Mouse (Mus musculus): ENCODE data around the gene Srf. TPM values are rescaled to one million over a fixed set of nuclear protein-coding genes. Genes with fewer than 3 reads are reported as not detected.

The Srf gene
- polyA plus RNA-seq, 1 experiment from 2014 or later = 9.2 TPM

DNA sequence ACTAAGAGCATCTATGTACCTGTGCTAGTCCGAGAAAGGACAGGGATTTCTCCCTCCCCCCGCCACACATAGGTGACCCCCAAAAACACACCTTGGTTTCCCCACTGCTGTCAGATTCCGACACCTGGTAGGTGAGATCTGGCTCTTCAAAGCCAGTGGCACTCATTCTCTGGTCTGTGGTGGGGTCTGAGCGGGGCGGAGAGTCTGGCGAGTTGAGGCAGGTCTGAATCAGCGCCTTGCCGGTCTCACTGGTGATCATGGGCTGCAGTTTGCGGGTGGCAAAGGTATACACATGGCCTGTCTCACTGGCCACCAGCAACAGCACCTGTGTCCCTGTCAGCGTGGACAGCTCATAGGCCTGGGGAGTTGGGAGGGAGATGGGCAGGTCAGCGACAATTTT, 2.5 kb downstream of the Srf start:
- DNase-seq (ENCODE audit: low spot score) (no peak), ATAC-seq (replicated peaks; ENCODE audit: low FRiP score) (no peak)
- WGBS = 58% methylated on average over 11 of the region's 11 CpGs
- Histone ChIP-seq H3K9me3 (ENCODE audit: control insufficient read depth, low read length) (no peaks in the 10 kb centered on the region), H3K4me3 (ENCODE audit: low read depth, low read length) (peak overlapping the region; percentile 90), H3K27ac (ENCODE audit: low read depth, low read length) (no peak overlapping the region), H3K9ac (ENCODE audit: low read depth, low read length) (no peak overlapping the region), H3K36me3 (ENCODE audit: control insufficient read depth, insufficient read depth, low read length) (peaks cover 25% of the 10 kb centered on the region), H3K4me1 (replicated peaks; ENCODE audit: control insufficient read depth, insufficient read depth, low read length) (peaks cover 32% of the 10 kb centered on the region), H3K27me3 (replicated peaks; ENCODE audit: control insufficient read depth, insufficient read depth, low read length) (no peaks in the 10 kb centered on the region), H3K4me2 (peak overlapping the region; percentile 97)

DNA sequence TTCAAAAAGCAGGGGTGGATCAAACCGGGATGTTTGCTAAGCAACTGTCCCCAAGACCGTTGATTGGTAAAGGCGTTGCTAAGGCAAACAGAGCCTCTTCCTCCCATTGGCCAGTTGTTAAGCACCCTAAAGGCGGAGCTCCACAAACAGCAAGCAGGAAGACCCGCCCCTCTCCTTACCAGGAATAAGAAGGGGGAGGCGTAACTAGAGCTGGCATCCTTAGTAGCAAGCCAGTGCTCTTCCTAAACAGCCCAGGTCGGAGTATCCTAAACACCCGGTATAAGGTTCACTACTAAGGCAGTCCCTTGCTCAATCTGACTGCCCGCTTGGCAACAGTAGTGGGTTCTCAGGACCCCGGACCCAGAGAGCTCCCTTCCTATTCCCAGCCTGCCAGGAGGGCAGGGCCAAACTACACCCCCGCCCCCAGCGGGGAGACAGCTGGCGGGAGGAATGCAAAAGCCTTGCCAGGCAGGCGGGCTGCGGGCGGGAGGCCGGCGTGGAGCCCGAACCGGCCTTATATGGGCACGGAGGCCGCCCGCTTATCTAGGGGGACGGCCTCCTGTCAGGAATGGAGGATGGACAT, 3.0 kb downstream of the Srf start:
- H3K4me2 ChIP-seq = peak overlapping the region; percentile 97
- WGBS = 14% methylated on average over 24 of the region's 24 CpGs
- no peak overlapping the region for H3K9ac ChIP-seq (ENCODE audit: low read depth, low read length)
- H3K36me3 ChIP-seq (ENCODE audit: control insufficient read depth, insufficient read depth, low read length) = peaks cover 27% of the 10 kb centered on the region
- no peaks in the 10 kb centered on the region for H3K27me3 ChIP-seq (replicated peaks; ENCODE audit: control insufficient read depth, insufficient read depth, low read length)
- ATAC-seq (replicated peaks; ENCODE audit: low FRiP score) (peak; percentile 44), DNase-seq (ENCODE audit: low spot score) (peak; percentile 70)
- no peaks in the 10 kb centered on the region for H3K9me3 ChIP-seq (ENCODE audit: control insufficient read depth, low read length)
- H3K27ac ChIP-seq (ENCODE audit: low read depth, low read length) = no peak overlapping the region
- H3K4me3 ChIP-seq (ENCODE audit: low read depth, low read length) = peak overlapping the region; percentile 90
- H3K4me1 ChIP-seq (replicated peaks; ENCODE audit: control insufficient read depth, insufficient read depth, low read length) = peaks cover 32% of the 10 kb centered on the region

DNA sequence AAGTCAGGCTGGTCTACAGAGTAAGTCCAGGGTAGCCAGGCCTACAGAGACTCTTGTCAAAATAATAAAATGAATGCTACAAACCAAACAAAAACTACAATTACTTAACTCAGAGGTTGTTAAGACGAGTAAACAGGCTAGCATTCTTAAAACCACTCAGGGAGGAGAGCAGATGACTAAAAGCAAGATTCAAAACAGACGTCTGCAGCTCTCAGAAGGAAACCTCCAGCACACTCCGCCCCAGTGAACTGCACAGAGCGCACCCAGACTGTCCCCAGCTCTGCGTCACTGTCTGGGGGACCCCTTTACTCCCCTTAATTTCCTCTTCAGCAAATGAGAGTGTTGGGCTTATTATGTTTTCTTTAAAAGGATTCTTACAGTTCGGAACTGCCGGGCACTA, 3.8 kb downstream of the Srf start:
- no peaks in the 10 kb centered on the region for H3K9me3 ChIP-seq (ENCODE audit: control insufficient read depth, low read length)
- ATAC-seq (replicated peaks; ENCODE audit: low FRiP score) (no peak), DNase-seq (ENCODE audit: low spot score) (no peak)
- H3K4me2 ChIP-seq = no peak overlapping the region
- WGBS = 90% methylated on average over 7 of the region's 7 CpGs
- H3K27me3 ChIP-seq (replicated peaks; ENCODE audit: control insufficient read depth, insufficient read depth, low read length) = peaks cover 4% of the 10 kb centered on the region
- H3K9ac ChIP-seq (ENCODE audit: low read depth, low read length) = no peak overlapping the region
- H3K36me3 ChIP-seq (ENCODE audit: control insufficient read depth, insufficient read depth, low read length) = peaks cover 27% of the 10 kb centered on the region
- no peak overlapping the region for H3K4me3 ChIP-seq (ENCODE audit: low read depth, low read length)
- H3K27ac ChIP-seq (ENCODE audit: low read depth, low read length) = no peak overlapping the region
- peaks cover 34% of the 10 kb centered on the region for H3K4me1 ChIP-seq (replicated peaks; ENCODE audit: control insufficient read depth, insufficient read depth, low read length)

DNA sequence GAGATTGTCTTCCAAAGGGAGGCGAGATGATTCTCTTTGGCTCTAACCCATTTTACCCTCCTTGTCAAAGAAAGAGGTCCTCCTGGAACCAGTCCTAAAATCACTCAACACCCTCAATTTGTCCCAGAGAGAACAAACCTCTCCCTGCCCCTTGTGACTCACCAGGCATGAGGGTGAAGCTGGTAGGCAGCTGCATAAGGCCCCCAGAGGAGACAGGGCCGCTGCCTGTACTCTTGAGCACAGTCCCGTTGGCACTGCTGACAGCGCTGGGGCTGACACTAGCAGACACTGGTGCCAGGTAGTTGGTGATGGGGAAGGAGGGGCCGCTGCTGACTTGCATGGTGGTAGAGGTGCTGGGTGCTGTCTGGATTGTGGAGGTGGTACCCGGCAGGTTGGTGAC, 4.6 kb downstream of the Srf start:
- peaks cover 11% of the 10 kb centered on the region for H3K27me3 ChIP-seq (replicated peaks; ENCODE audit: control insufficient read depth, insufficient read depth, low read length)
- no peak overlapping the region for H3K27ac ChIP-seq (ENCODE audit: low read depth, low read length)
- no peak overlapping the region for H3K4me3 ChIP-seq (ENCODE audit: low read depth, low read length)
- DNase-seq (ENCODE audit: low spot score) (no peak), ATAC-seq (replicated peaks; ENCODE audit: low FRiP score) (no peak)
- no peak overlapping the region for H3K9ac ChIP-seq (ENCODE audit: low read depth, low read length)
- 92% methylated on average over 6 of the region's 6 CpGs for WGBS
- no peaks in the 10 kb centered on the region for H3K9me3 ChIP-seq (ENCODE audit: control insufficient read depth, low read length)
- H3K4me2 ChIP-seq = no peak overlapping the region
- peaks cover 27% of the 10 kb centered on the region for H3K36me3 ChIP-seq (ENCODE audit: control insufficient read depth, insufficient read depth, low read length)
- H3K4me1 ChIP-seq (replicated peaks; ENCODE audit: control insufficient read depth, insufficient read depth, low read length) = peaks cover 38% of the 10 kb centered on the region

DNA sequence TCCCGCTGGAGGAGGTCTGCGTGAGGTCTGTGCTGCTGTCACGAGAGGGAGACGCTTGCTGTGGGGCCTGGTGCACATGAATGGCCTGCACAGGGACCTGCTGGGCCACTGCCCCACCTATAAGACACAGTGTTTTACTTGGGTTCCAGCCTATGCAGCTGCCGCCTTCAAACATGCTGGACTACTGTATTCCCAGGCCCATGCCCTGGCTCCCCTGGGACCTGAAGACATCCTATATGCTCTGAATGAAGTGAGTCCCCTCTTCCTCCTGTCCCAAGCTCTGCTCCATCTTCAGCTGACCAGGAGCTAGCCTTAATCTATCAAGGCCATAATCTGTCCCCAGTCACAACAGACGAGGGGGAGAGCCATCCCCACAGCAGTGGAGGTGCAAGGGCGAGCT, 5.1 kb downstream of the Srf start:
- H3K9ac ChIP-seq (ENCODE audit: low read depth, low read length) = no peak overlapping the region
- no peak overlapping the region for H3K4me2 ChIP-seq
- no peak overlapping the region for H3K4me3 ChIP-seq (ENCODE audit: low read depth, low read length)
- WGBS = 87% methylated on average over 7 of the region's 7 CpGs
- no peak for ATAC-seq (replicated peaks; ENCODE audit: low FRiP score)
- H3K4me1 ChIP-seq (replicated peaks; ENCODE audit: control insufficient read depth, insufficient read depth, low read length) = peaks cover 41% of the 10 kb centered on the region
- no peak for DNase-seq (ENCODE audit: low spot score)
- H3K9me3 ChIP-seq (ENCODE audit: control insufficient read depth, low read length) = no peaks in the 10 kb centered on the region
- H3K27me3 ChIP-seq (replicated peaks; ENCODE audit: control insufficient read depth, insufficient read depth, low read length) = peaks cover 16% of the 10 kb centered on the region
- H3K36me3 ChIP-seq (ENCODE audit: control insufficient read depth, insufficient read depth, low read length) = peaks cover 27% of the 10 kb centered on the region
- H3K27ac ChIP-seq (ENCODE audit: low read depth, low read length) = no peak overlapping the region

DNA sequence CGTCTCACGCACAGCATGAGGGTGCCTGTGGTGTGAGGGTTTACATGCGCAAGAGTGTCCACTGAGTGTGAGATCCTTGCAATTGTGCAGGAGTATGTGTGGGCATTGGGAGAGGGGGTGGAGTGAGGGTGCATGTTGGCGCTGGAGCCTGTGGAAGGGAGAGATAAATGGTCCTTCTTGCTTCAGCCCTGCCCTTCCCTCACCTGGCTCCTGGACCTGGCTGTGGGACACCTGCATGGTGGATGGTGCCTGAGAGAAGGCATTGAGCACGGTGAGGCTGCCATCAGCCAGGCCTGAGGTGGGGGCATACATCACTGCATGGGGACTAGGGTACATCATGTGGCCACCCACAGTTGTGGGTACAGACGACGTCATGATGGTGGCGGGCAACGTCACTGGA, 6.3 kb downstream of the Srf start:
- Histone ChIP-seq H3K4me3 (ENCODE audit: low read depth, low read length) (no peak overlapping the region), H3K4me2 (no peak overlapping the region), H3K27ac (ENCODE audit: low read depth, low read length) (no peak overlapping the region), H3K27me3 (replicated peaks; ENCODE audit: control insufficient read depth, insufficient read depth, low read length) (peaks cover 29% of the 10 kb centered on the region), H3K4me1 (replicated peaks; ENCODE audit: control insufficient read depth, insufficient read depth, low read length) (peaks cover 42% of the 10 kb centered on the region), H3K36me3 (ENCODE audit: control insufficient read depth, insufficient read depth, low read length) (peaks cover 27% of the 10 kb centered on the region), H3K9me3 (ENCODE audit: control insufficient read depth, low read length) (no peaks in the 10 kb centered on the region), H3K9ac (ENCODE audit: low read depth, low read length) (no peak overlapping the region)
- WGBS = 91% methylated on average over 9 of the region's 9 CpGs
- no peak for DNase-seq (ENCODE audit: low spot score)
- 0 out of 2 replicates have a peak, but pooled peaks have one; percentile 6 for ATAC-seq (replicated peaks; ENCODE audit: low FRiP score)

DNA sequence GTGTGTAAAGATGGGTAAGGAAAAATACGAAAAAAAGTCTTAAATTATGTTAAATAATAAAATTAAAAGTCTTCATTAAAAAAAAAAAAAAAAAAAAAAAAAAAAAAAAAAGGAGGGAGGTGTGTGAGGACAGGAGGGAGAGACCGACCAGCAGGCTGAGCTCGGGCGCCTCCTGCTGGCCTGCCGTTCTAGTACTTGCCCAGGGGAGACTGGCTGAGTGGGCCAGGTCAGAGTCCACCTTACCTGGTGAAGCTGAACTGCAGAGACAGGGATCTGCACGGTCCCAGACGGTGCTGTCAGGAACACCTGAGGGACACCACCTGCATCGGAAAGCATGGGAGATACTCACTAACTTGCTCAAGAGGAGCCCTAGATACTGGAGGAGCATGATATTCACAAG, 6.8 kb downstream of the Srf start:
- Histone ChIP-seq H3K4me3 (ENCODE audit: low read depth, low read length) (no peak overlapping the region), H3K36me3 (ENCODE audit: control insufficient read depth, insufficient read depth, low read length) (peaks cover 27% of the 10 kb centered on the region), H3K27me3 (replicated peaks; ENCODE audit: control insufficient read depth, insufficient read depth, low read length) (peaks cover 32% of the 10 kb centered on the region), H3K4me2 (no peak overlapping the region), H3K27ac (ENCODE audit: low read depth, low read length) (no peak overlapping the region), H3K4me1 (replicated peaks; ENCODE audit: control insufficient read depth, insufficient read depth, low read length) (peaks cover 37% of the 10 kb centered on the region), H3K9ac (ENCODE audit: low read depth, low read length) (no peak overlapping the region), H3K9me3 (ENCODE audit: control insufficient read depth, low read length) (no peaks in the 10 kb centered on the region)
- DNase-seq (ENCODE audit: low spot score) (no peak), ATAC-seq (replicated peaks; ENCODE audit: low FRiP score) (0 out of 2 replicates have a peak, but pooled peaks have one; percentile 38)
- WGBS = 44% methylated on average over 8 of the region's 8 CpGs

DNA sequence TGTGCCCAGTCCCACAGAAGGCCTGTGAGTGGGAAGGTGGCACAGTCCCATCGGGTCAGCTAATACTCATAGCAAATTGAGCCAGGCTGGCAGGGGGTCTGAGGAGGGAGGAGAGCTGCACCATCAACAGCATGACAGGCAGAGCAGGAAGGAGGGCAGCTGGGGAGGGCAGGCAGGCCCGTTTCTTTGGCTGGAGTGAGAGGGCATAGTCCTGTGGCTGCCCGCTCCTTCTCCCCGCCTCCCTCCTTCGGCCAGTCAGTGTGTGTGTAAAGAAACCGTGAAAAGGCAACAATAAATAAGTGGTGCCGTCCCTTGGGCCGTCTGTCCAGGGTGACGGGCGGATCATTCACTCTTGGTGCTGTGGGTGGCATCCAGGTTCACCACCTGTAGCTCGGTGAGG, 7.2 kb downstream of the Srf start:
- Histone ChIP-seq H3K4me2 (no peak overlapping the region), H3K27ac (ENCODE audit: low read depth, low read length) (no peak overlapping the region), H3K36me3 (ENCODE audit: control insufficient read depth, insufficient read depth, low read length) (peaks cover 27% of the 10 kb centered on the region), H3K9ac (ENCODE audit: low read depth, low read length) (no peak overlapping the region), H3K9me3 (ENCODE audit: control insufficient read depth, low read length) (no peaks in the 10 kb centered on the region), H3K27me3 (replicated peaks; ENCODE audit: control insufficient read depth, insufficient read depth, low read length) (peaks cover 32% of the 10 kb centered on the region), H3K4me1 (replicated peaks; ENCODE audit: control insufficient read depth, insufficient read depth, low read length) (peaks cover 33% of the 10 kb centered on the region), H3K4me3 (ENCODE audit: low read depth, low read length) (no peak overlapping the region)
- no peak for DNase-seq (ENCODE audit: low spot score)
- 75% methylated on average over 11 of the region's 11 CpGs for WGBS
- ATAC-seq (replicated peaks; ENCODE audit: low FRiP score) = no peak

DNA sequence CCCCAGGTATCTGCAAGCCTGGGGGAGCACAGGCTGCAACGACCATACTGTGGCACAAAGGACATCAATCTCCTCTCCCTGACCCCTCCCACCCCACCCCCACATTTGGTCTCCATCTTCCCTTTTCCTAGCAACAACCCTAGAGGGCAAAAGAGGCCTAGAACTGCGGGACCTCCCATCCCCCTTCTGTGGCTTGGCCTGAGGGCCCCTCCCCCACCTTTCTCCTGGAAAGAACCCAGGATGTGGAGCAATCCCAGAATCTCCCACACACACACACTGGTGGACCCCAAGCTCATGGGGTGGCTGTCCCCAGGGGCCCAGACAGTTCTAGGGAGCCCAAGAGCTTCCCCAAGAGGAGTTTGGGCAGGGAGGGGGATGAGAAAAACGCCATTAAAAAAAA, 8.1 kb downstream of the Srf start:
- ATAC-seq (replicated peaks; ENCODE audit: low FRiP score) (no peak), DNase-seq (ENCODE audit: low spot score) (no peak)
- H3K9ac ChIP-seq (ENCODE audit: low read depth, low read length) = no peak overlapping the region
- H3K9me3 ChIP-seq (ENCODE audit: control insufficient read depth, low read length) = no peaks in the 10 kb centered on the region
- peaks cover 25% of the 10 kb centered on the region for H3K4me1 ChIP-seq (replicated peaks; ENCODE audit: control insufficient read depth, insufficient read depth, low read length)
- WGBS = 25% methylated on average over 3 of the region's 3 CpGs
- H3K4me2 ChIP-seq = no peak overlapping the region
- peaks cover 36% of the 10 kb centered on the region for H3K27me3 ChIP-seq (replicated peaks; ENCODE audit: control insufficient read depth, insufficient read depth, low read length)
- peaks cover 27% of the 10 kb centered on the region for H3K36me3 ChIP-seq (ENCODE audit: control insufficient read depth, insufficient read depth, low read length)
- H3K27ac ChIP-seq (ENCODE audit: low read depth, low read length) = no peak overlapping the region
- no peak overlapping the region for H3K4me3 ChIP-seq (ENCODE audit: low read depth, low read length)
